Mouse (Mus musculus) urinary bladder, adult 2 months (tissue): ENCODE data around the gene Ppp1r9a. TPM values are rescaled to one million over a fixed set of nuclear protein-coding genes. Genes with fewer than 3 reads are reported as not detected.
A peak's percentile ranks its signal among the peaks of the same experiment; 100 is the strongest.

Experiments
- DNase-seq: peaks from one replicate; pipeline ENCODE4 v3.0.0; 2022; ENCODE audit warnings: low spot score
- polyA plus RNA-seq: library from polyadenylated mRNA; depleted of rRNA; stranded (reverse); fragments of >200 nt; gene quantifications from 2 replicates; pipeline ENCODE4 v1.2.3, GENCODE M21; 2012

The Ppp1r9a gene
- polyA plus RNA-seq, 1 experiment, result 12.1 TPM

DNA sequence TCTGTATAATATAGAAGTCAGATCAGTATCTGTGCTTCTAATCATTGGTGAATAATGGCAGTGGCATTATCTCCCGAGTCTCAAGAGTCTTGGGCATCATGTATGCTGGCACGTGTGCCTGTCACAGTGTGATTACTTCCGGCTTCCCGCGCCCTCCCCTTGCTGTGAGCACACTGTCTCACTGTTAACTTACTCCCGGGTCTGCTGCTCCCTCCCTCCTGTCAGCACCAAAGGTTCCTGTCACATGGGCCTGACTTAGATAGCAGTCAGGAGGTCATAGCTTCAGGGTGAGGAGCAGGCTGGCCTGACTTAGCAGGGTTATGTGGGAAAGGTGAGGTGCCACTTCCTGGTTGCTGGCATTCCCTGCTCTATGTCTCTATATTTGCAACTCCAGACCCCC, 201.1 kb downstream of the Ppp1r9a start:
- DNase-seq, result no peak

DNA sequence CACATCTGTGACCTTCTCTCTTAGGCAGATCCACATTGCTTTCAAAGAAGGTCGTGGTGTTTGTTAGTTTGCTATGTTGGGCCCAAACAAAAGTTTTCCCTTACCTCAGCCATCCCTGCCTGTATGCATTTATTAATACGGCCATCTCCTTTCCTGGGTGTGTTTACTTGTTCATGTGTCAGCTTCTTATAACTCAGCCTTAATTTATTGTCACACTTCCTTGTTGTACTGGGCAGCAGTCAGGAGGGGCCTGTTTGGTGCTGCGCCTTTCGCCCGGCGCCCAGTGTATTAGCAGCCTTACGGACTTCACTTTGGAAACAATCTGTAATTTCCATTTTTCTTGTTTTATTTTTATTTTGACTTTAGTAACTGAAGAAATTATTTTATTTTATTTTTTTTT, 201.5 kb downstream of the Ppp1r9a start:
- no peak for DNase-seq

GRCm38 (mm10) chr6:5108494-5108893, 205.8 kb downstream of the Ppp1r9a start:
- DNase-seq, result no peak

GRCm38 (mm10) chr6:5109925-5110714, 207.4 kb downstream of the Ppp1r9a start:
- DNase-seq, result peak; percentile 67

DNA sequence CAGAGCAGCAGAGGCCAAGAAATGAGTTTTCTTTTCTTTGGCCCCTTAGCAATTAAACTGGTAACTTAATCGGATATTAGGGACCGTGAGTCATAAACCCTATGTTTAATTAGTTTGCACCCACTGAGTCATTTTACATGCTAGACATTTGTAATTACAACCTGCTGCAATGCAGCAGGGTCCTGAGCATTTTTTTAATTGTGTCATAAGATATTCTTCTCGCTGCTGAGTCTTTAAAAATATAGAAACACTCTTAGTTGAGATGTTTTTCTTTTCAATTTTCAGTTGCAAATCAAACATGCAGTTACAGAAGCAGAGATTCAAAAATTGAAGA, 208.0 kb downstream of the Ppp1r9a start:
- DNase-seq, result no peak

DNA sequence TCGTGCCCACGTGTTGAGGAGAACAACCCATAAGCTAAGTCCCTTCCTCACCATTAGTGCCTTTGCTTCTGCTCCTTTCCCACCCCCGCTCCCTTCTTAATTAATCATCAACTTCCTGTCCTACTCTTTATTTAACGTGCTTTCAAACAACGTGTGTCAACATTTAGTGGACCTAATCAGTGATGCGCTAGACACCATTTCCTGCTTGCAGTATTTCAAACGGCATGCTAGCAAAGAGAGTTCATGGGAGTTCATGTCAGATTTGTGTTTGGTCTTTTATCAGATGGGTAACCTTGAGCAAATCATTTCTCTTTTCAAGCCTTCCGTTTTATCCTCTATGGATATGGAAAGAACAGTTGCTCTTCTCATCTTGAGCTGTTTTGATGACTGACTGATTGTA, 210.4 kb downstream of the Ppp1r9a start:
- no peak for DNase-seq

GRCm38 (mm10) chr6:5113734-5114133, 211.0 kb downstream of the Ppp1r9a start:
- DNase-seq, result no peak

DNA sequence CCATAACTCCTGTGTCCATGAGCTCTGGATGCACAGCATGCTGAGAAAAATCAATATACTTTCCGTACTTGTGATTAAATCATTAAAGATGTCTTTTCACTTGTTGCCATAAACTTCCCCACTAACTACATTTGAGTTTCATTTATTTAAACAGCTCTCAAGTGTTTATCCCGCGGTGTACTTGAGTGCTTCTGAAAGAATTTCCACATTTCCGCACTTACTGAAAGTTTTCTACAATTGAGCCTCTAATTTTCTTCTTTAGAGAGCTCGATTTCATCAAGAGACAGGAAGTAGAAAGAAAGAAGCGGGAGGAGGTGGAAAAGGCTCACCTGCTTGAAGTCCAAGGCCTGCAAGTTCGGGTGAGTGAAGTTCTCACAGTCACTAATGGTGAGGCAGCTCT, 212.1 kb downstream of the Ppp1r9a start:
- no peak for DNase-seq

DNA sequence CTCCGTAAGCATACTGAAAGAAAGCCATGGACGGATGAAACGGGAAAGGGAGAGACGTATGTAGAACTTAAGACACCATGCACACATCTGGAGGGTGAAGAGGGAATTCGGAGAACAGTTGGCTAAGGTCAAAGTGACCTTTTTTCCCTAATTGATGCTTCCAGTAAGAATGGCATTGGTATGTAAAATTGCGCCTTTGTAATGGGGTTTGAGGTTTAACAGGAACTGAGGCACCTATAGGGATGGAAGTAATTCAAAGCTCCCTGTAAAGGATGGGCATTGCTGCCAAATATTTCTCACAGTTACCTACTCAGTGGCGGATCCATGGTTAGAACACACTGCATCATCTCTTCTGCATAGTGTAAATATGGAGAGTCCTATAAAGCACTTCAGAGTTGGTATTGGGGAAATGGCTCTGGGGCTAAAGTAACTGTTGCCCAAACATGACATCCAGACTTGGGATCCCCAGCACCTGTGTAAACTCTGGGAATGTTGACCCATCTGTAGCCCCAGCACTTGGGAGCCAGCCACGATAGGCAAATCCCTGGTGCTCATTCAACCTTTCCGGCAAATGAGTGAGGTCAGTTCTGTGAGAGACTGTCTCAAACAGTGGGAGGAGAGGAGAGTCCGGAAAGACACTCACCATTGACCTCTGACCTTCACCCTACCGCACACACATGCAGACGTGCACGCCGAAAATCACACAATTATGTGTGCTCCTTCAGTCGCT, 216.6 kb downstream of the Ppp1r9a start:
- DNase-seq, result no peak

- no peak for DNase-seq
Observed at GRCm38 (mm10) chr6:5120229-5120628, 217.5 kb downstream of the Ppp1r9a start.

GRCm38 (mm10) chr6:5129364-5130093, 226.8 kb downstream of the Ppp1r9a start:
- no peak for DNase-seq

GRCm38 (mm10) chr6:5134986-5135385, 232.3 kb downstream of the Ppp1r9a start:
- DNase-seq, result no peak

DNA sequence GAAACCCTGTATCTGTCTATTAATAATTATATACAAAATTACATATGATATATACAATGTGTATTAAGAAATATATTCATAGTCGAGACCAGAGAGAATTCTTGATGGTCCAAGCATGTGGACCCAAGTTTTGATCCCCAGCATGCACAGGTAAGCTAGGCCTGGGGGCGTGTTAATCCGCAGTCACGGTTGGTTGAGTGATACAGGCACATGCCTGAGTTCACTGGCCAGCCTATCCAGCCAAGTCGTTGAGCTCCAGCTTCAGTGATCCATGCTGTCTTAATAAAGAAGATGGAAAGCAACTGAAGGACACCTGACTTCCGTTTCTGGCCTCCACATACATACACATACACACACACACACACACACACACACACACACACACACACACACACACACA, 233.3 kb downstream of the Ppp1r9a start:
- DNase-seq, result no peak

DNA sequence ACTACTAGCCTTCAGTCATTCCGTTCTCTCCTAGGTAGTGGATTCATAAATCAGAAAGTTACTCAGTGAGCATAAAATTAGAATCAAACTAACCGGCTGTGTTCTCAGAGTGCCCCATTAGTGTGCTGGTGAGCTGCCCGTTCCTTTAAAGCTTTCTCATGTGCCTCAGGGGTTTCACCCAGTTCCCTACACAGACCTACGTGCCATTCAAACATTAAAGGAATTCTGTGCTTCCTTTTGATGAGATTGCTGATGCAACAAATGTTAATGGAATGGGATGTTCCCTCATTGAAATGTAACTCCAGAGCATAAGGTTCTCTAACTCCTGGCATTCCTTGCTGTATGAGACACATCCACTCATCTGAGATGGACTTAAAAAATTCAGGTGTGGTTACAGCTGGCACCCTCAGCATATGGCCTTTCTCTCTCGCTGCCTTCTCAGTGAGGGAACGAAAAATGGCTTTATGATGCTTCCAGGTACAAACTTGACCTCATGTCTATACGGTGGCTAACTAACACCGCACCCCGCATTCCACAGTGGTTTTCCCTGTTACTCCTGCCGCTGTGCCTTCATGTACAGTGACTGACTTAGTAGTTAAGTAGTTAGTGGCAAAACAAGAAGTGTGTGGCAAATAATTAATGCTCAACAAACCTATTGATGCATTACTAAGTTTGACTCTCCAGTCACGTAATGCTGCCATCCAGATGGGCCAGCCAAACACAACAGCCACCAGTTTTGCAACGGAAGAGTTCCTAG, 236.3 kb downstream of the Ppp1r9a start:
- no peak for DNase-seq

DNA sequence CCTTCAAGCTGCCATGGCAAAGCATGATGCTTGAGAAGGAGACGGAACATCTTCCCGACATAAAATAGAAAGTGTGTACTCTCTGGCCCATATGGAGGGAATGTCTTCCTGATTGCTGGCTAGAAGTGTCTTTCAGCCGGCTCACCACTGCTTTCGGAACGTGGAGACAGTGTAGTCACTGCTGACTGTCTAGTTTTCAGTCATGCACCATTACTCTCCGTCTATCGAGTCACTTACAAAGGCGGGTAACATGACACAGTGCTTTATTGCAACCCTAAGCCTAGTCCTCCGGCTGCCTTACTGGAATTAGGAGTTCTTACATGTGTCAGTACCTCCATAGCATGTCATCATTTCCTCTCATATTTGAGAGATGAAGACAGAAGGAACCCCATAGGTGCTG, 236.9 kb downstream of the Ppp1r9a start:
- no peak for DNase-seq

DNA sequence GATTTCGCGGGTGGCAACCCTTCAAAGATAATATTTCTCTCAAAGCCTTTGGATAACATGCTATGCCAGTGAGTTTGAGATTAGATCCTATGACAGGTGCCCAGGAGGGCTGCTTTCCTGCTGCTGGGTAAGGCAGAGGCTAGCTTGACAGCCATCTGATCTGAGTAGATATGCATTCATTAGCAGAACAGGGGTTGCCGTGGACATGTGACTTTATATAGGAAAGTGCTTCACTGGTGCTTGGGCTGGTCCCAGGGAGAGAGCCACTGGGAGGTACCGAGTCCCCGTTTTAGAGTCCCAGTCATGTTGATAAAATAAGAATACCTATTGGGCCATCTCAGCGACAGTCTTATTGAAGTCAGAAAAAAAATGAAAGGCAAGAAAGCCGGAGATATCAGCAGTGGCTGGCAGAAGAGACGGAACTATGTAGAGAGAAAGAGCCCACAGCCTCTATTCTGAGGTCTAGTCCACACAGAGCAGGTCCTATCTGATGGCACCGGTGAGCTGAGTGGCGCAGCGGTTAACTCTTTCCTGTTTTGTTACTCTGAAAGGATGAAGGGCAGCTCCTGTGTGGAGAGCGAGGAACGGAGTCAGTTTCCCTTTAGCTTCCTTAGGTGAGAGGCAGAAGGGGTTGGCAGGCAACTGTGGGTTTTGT, 244.9 kb downstream of the Ppp1r9a start:
- no peak for DNase-seq

DNA sequence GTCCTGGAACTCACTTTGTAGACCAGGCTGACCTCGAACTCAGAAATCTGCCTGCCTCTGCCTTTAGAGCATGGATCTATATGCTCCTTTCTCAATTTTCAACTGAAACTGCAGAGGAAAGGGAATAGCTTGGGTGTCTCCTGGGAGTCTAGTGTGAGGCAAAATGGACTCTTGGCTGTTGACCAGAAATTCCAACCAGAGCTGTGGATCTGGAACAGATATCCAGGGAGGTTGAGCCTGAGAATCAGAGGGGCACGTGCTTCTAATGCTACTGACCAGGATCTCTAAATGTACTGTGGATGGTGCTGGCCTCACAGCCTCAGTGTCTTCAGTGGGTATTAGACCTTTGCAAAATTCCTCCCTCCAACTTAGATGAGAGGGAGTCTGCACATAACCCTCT, 247.2 kb downstream of the Ppp1r9a start:
- DNase-seq, result no peak

- no peak for DNase-seq
Observed at GRCm38 (mm10) chr6:5151171-5151570, 248.5 kb downstream of the Ppp1r9a start.

DNA sequence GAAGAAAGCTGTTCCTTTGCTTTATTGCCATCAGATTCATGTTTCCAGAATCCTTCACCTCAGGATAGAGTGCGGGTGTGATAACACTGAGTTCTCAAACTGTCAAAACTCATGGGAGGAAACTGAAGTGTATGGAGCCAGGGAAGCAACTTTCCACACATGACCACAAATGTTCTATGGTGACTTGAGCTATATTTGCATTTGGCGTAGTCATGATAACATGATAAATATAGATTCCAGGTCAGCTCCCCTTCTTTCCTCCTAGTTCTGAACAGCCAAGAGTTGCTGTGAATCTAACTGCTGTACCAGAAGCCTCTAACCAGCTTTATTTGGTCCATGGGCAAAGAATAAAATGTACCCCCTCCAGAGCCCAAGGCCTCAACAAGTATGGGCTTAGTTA, 249.5 kb downstream of the Ppp1r9a start:
- no peak for DNase-seq

DNA sequence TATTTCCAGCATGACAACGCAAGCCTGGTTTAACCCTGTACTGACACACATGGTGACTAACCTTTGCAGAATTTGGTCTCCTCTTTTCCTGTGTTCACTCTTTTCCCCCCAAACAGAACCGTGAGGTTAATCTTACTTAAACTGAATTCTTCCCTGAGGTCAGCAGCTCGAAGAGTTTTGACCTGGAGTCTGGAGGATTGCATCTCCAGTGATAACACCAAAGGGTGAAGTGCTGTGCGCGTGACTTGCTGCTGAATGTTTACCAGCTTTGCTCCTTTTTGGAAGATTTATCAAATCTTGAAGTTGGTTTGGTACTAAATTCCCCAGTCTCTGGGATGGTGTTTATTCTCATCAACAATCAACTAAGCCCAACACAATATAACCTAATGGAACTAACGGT, 252.1 kb downstream of the Ppp1r9a start:
- no peak for DNase-seq

DNA sequence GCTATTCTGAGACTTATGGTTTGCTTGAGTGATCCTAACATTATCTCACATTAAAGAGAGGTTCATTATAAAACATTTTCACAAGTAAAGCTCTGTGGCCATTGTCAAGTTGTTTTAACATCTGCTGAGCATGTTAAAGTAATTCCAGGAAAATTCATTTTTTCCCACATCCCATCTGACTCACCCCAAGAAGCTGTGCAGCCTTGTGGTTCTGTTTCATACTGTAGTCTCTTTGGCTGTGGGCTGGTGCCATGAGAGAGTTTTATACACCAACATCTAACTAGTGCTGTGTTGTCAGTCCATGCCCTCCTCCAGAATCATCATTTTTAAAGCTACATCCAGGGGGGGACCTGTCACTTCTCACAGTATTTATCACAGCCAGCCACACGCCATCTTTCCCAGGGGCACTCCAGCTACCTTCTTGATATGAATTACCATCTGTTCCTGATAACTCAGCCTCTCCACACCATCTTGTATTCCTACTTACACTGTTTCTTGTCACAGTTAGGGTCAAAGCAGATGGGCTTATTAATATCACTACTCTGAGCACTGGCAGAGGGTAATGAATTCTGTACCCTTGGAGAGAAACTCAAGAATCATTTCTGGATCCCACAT, 252.7 kb downstream of the Ppp1r9a start:
- DNase-seq, result no peak
